Mouse (Mus musculus): ENCODE results near the gene Ctnna3. TPM values are rescaled to one million over a fixed set of nuclear protein-coding genes. Genes with fewer than 3 reads are reported as not detected.

The Ctnna3 gene
- total and polyA plus RNA-seq, 2 experiments from 2014 or later, result 0.51 to 0.52 TPM

- Histone ChIP-seq H3K4me1 (ENCODE audit: insufficient read depth) (no peaks in the 10 kb centered on the region), H3K9me3 (ENCODE audit: low read length) (no peaks in the 10 kb centered on the region), H3K36me3 (ENCODE audit: insufficient read depth) (no peaks in the 10 kb centered on the region), H3K27me3 (ENCODE audit: insufficient read depth, low read length) (no peaks in the 10 kb centered on the region), H3K27ac (ENCODE audit: low read depth, low read length) (no peak overlapping the region), H3K9ac (peak overlapping the region; percentile 71), H3K4me2 (ENCODE audit: low read depth) (peak overlapping the region; percentile 81), H3K4me3 (ENCODE audit: low read depth, low read length) (peak overlapping the region; percentile 57)
- WGBS, result 25% methylated on average over 19 of the region's 19 CpGs
- no peak for ATAC-seq
- DNase-seq, result peak; percentile 50
- no peak for TF ChIP-seq CTCF (IDR thresholded peaks at IDR 0.05; ENCODE audit: low read depth)
Measured at GRCm38 (mm10) chr10:64088774-64089460, 659.0 kb downstream of the Ctnna3 start.

GRCm38 (mm10) chr10:64089680-64090460 lies 660.0 kb downstream of the Ctnna3 start, which contains the start of gene Lrrtm3:
TSS of gene Lrrtm3 (minus strand) at chr10:64090277.
- peak; percentile 85 for TF ChIP-seq CTCF (IDR thresholded peaks at IDR 0.05; ENCODE audit: low read depth)
- no peaks in the 10 kb centered on the region for H3K27me3 ChIP-seq (ENCODE audit: insufficient read depth, low read length)
- H3K4me3 ChIP-seq (ENCODE audit: low read depth, low read length), result peak within 1 kb of the TSS; percentile 57
- WGBS, result 3% methylated on average over 22 of the region's 22 CpGs
- peak within 1 kb of the TSS; percentile 71 for H3K9ac ChIP-seq
- peak within 1 kb of the TSS; percentile 81 for H3K4me2 ChIP-seq (ENCODE audit: low read depth)
- ATAC-seq, result peak; percentile 94
- H3K36me3 ChIP-seq (ENCODE audit: insufficient read depth), result no peaks in the 10 kb centered on the region
- no peaks in the 10 kb centered on the region for H3K4me1 ChIP-seq (ENCODE audit: insufficient read depth)
- H3K9me3 ChIP-seq (ENCODE audit: low read length), result no peaks in the 10 kb centered on the region
- DNase-seq, result peak; percentile 87
- 0 out of 2 replicates have a peak within 1 kb of the TSS, but pooled peaks have one; percentile 2 for H3K27ac ChIP-seq (ENCODE audit: low read depth, low read length)

GRCm38 (mm10) chr10:64096532-64096931 lies 666.6 kb downstream of the Ctnna3 start:
- Histone ChIP-seq H3K4me1 (ENCODE audit: insufficient read depth) (no peaks in the 10 kb centered on the region), H3K9me3 (ENCODE audit: low read length) (no peaks in the 10 kb centered on the region), H3K9ac (no peak overlapping the region), H3K36me3 (ENCODE audit: insufficient read depth) (no peaks in the 10 kb centered on the region), H3K27ac (ENCODE audit: low read depth, low read length) (no peak overlapping the region), H3K27me3 (ENCODE audit: insufficient read depth, low read length) (no peaks in the 10 kb centered on the region), H3K4me3 (ENCODE audit: low read depth, low read length) (no peak overlapping the region), H3K4me2 (ENCODE audit: low read depth) (no peak overlapping the region)
- no peak for ATAC-seq
- TF ChIP-seq CTCF (IDR thresholded peaks at IDR 0.05; ENCODE audit: low read depth), result peak; percentile 30
- WGBS, result 96% methylated on average over 1 of the region's 1 CpGs
- no peak for DNase-seq

- DNase-seq (no peak), ATAC-seq (no peak)
- Histone ChIP-seq H3K27ac (ENCODE audit: low read depth, low read length) (no peak overlapping the region), H3K4me1 (ENCODE audit: insufficient read depth) (no peaks in the 10 kb centered on the region), H3K36me3 (ENCODE audit: insufficient read depth) (no peaks in the 10 kb centered on the region), H3K9me3 (ENCODE audit: low read length) (no peaks in the 10 kb centered on the region), H3K27me3 (ENCODE audit: insufficient read depth, low read length) (no peaks in the 10 kb centered on the region), H3K4me3 (ENCODE audit: low read depth, low read length) (no peak overlapping the region), H3K4me2 (ENCODE audit: low read depth) (no peak overlapping the region), H3K9ac (no peak overlapping the region)
- 98% methylated on average over 11 of the region's 11 CpGs for WGBS
- no peak for TF ChIP-seq CTCF (IDR thresholded peaks at IDR 0.05; ENCODE audit: low read depth)
Measured at GRCm38 (mm10) chr10:64115246-64115645, 685.3 kb downstream of the Ctnna3 start.

GRCm38 (mm10) chr10:64118833-64119232 lies 688.9 kb downstream of the Ctnna3 start:
- DNase-seq (no peak), ATAC-seq (no peak)
- Histone ChIP-seq H3K9ac (no peak overlapping the region), H3K4me3 (ENCODE audit: low read depth, low read length) (no peak overlapping the region), H3K9me3 (ENCODE audit: low read length) (no peaks in the 10 kb centered on the region), H3K27me3 (ENCODE audit: insufficient read depth, low read length) (no peaks in the 10 kb centered on the region), H3K36me3 (ENCODE audit: insufficient read depth) (no peaks in the 10 kb centered on the region), H3K4me2 (ENCODE audit: low read depth) (no peak overlapping the region), H3K27ac (ENCODE audit: low read depth, low read length) (no peak overlapping the region), H3K4me1 (ENCODE audit: insufficient read depth) (no peaks in the 10 kb centered on the region)
- 84% methylated on average over 3 of the region's 3 CpGs for WGBS
- TF ChIP-seq CTCF (IDR thresholded peaks at IDR 0.05; ENCODE audit: low read depth), result no peak

GRCm38 (mm10) chr10:64130397-64131150 lies 700.7 kb downstream of the Ctnna3 start:
- DNase-seq (peak; percentile 39), ATAC-seq (peak; percentile 79)
- no peak overlapping the region for H3K4me3 ChIP-seq (ENCODE audit: low read depth, low read length)
- no peaks in the 10 kb centered on the region for H3K27me3 ChIP-seq (ENCODE audit: insufficient read depth, low read length)
- 40% methylated on average over 15 of the region's 15 CpGs for WGBS
- no peak for TF ChIP-seq CTCF (IDR thresholded peaks at IDR 0.05; ENCODE audit: low read depth)
- no peaks in the 10 kb centered on the region for H3K36me3 ChIP-seq (ENCODE audit: insufficient read depth)
- no peak overlapping the region for H3K27ac ChIP-seq (ENCODE audit: low read depth, low read length)
- no peaks in the 10 kb centered on the region for H3K9me3 ChIP-seq (ENCODE audit: low read length)
- no peaks in the 10 kb centered on the region for H3K4me1 ChIP-seq (ENCODE audit: insufficient read depth)
- H3K9ac ChIP-seq, result no peak overlapping the region
- H3K4me2 ChIP-seq (ENCODE audit: low read depth), result no peak overlapping the region

Measured in forebrain, postnatal 0 days (tissue).